Mouse (Mus musculus) adrenal gland, postnatal 25 days (tissue): Measurements from ENCODE around the gene Hdgfl3. TPM values are rescaled to one million over a fixed set of nuclear protein-coding genes. Genes with fewer than 3 reads are reported as not detected.
"Not testable (repeated sequence)": the region's sequence is repeated elsewhere in the genome, so short reads cannot be mapped to it uniquely, and the experiment has no call there.

ENCODE experiments used
- DNase-seq: peaks from one replicate; pipeline ENCODE4 v3.0.0; 2021; ENCODE audit warnings: mixed read lengths
- total RNA-seq: library from RNA; stranded (reverse); gene quantifications from 2 replicates; pipeline ENCODE4 v1.2.3, GENCODE M21; 2021

Hdgfl3 gene
- total RNA-seq, 1 experiment from 2014 or later: 14.2 TPM

GRCm38 (mm10) chr7:81854568-81855307 lies 79.5 kb downstream of the Hdgfl3 start:
- DNase-seq: no peak

- DNase-seq: no peak
These were observed 82.6 kb downstream of the Hdgfl3 start for GRCm38 (mm10) chr7:81851706-81852105.

GRCm38 (mm10) chr7:81850171-81850570 lies 84.1 kb downstream of the Hdgfl3 start:
- no peak for DNase-seq

- no peak for DNase-seq
These were observed 84.6 kb downstream of the Hdgfl3 start for GRCm38 (mm10) chr7:81849633-81850032.

- DNase-seq: no peak
These were observed 85.1 kb downstream of the Hdgfl3 start for GRCm38 (mm10) chr7:81849214-81849613.

- DNase-seq: no peak
These were observed 86.5 kb downstream of the Hdgfl3 start for GRCm38 (mm10) chr7:81847777-81848176.

GRCm38 (mm10) chr7:81847010-81847409 lies 87.3 kb downstream of the Hdgfl3 start:
- DNase-seq: no peak

GRCm38 (mm10) chr7:81846008-81846407 lies 88.3 kb downstream of the Hdgfl3 start:
- no peak for DNase-seq

- DNase-seq: no peak
These were observed 89.0 kb downstream of the Hdgfl3 start for GRCm38 (mm10) chr7:81845313-81845712.

- DNase-seq: no peak
These were observed 89.5 kb downstream of the Hdgfl3 start for GRCm38 (mm10) chr7:81844801-81845200.

GRCm38 (mm10) chr7:81843903-81844302 lies 90.4 kb downstream of the Hdgfl3 start:
- DNase-seq: no peak

- no peak for DNase-seq
These were observed 91.3 kb downstream of the Hdgfl3 start for GRCm38 (mm10) chr7:81842998-81843397.

- DNase-seq: no peak
These were observed 92.1 kb downstream of the Hdgfl3 start for GRCm38 (mm10) chr7:81842141-81842540.

- no peak for DNase-seq
These were observed 92.8 kb downstream of the Hdgfl3 start for GRCm38 (mm10) chr7:81841439-81841838.

GRCm38 (mm10) chr7:81840661-81841181 lies 93.6 kb downstream of the Hdgfl3 start:
- DNase-seq: no peak

GRCm38 (mm10) chr7:81839746-81840145 lies 94.5 kb downstream of the Hdgfl3 start:
- no peak for DNase-seq

- DNase-seq: not testable (repeated sequence)
These were observed 96.5 kb downstream of the Hdgfl3 start for GRCm38 (mm10) chr7:81837771-81838170.

- DNase-seq: no peak
These were observed 98.8 kb downstream of the Hdgfl3 start for GRCm38 (mm10) chr7:81835430-81835829.

GRCm38 (mm10) chr7:81834847-81835246 lies 99.4 kb downstream of the Hdgfl3 start:
- no peak for DNase-seq

Other genes with a start within 250 kb of the Hdgfl3 start
- 2.4 and 2.6 TPM in 2 replicates for gene Homer2, start 226.9 kb downstream of the Hdgfl3 start, total RNA-seq
- 46.5 and 55.8 TPM in 2 replicates for gene Ramac, start 171.5 kb downstream of the Hdgfl3 start, total RNA-seq
- gene 3110040N11Rik, start 145.0 kb downstream of the Hdgfl3 start, total RNA-seq: 41.1 and 48.2 TPM in 2 replicates
- gene Btbd1, start 105.0 kb downstream of the Hdgfl3 start, total RNA-seq: 113 and 119 TPM in 2 replicates
- not detected in 2 replicates for gene Gm10160, start 78.7 kb downstream of the Hdgfl3 start, total RNA-seq
- gene Tm6sf1, start 75.5 kb downstream of the Hdgfl3 start, total RNA-seq: 11.6 and 12.4 TPM in 2 replicates
- 0.33 and 0.43 TPM in 2 replicates for gene Bnc1, start 57.8 kb upstream of the Hdgfl3 start, total RNA-seq
- 6.7 and 8.9 TPM in 2 replicates for gene Sh3gl3, start 239.4 kb upstream of the Hdgfl3 start, total RNA-seq